Mouse (Mus musculus) CH12.LX (cell line): Measurements from ENCODE around the gene Usp49. TPM values are rescaled to one million over a fixed set of nuclear protein-coding genes. Genes with fewer than 3 reads are reported as not detected.

ENCODE experiments used
- DNase-seq: peaks from one replicate; pipeline ENCODE4 v3.0.0-alpha.2; 2013; ENCODE audit errors: extremely low read depth
- H3K27ac ChIP-seq: 2 replicates; pipeline ENCODE4 v1.5.1; 2012; ENCODE audit warnings: low read depth, mild to moderate bottlenecking, control low read depth, moderate library complexity; ENCODE audit not compliant: insufficient read depth
- H3K27me3 ChIP-seq: replicated peaks from 2 replicates; pipeline ENCODE3; 2012; ENCODE audit warnings: inconsistent platforms
- H3K36me3 ChIP-seq, 2 experiments: replicated peaks in 1 of 2; 2 replicates each; pipeline versions ENCODE3 to v1.6.1; 2012; ENCODE audit warnings: inconsistent platforms in 1 of 2, low read length in 1 of 2, mild to moderate bottlenecking in 1 of 2, mixed read lengths in 1 of 2, moderate library complexity in 1 of 2; ENCODE audit not compliant: control insufficient read depth in 1 of 2, insufficient read depth in 1 of 2
- H3K4me1 ChIP-seq, 2 experiments: 2 replicates each; pipeline ENCODE4 v1.6.1; 2012; ENCODE audit warnings: inconsistent platforms in 1 of 2, moderate library complexity in 1 of 2; ENCODE audit not compliant: insufficient read depth in 2 of 2, control insufficient read depth in 1 of 2
- H3K4me2 ChIP-seq: 2 replicates; pipeline ENCODE4 v1.6.1; 2012; ENCODE audit warnings: low read depth, mild to moderate bottlenecking, control low read depth; ENCODE audit not compliant: poor library complexity, insufficient read depth, severe bottlenecking
- H3K4me3 ChIP-seq, 3 experiments: fragments of 150-350 bp in 1 of 3; sonication (generic) in 1 of 3; replicated peaks in 1 of 3; 2 replicates each; pipeline versions ENCODE3 to v1.5.1; 2011 to 2012; ENCODE audit warnings: low read depth in 2 of 3, low read length in 2 of 3, mild to moderate bottlenecking in 2 of 3, moderate library complexity in 2 of 3, control low read depth in 1 of 3, improper control_type of control experiment in 1 of 3, inconsistent platforms in 1 of 3, mixed read lengths in 1 of 3; ENCODE audit not compliant: poor library complexity in 1 of 3
- H3K79me2 ChIP-seq: replicated peaks from 2 replicates; pipeline ENCODE4 v1.6.1; 2012; ENCODE audit warnings: mild to moderate bottlenecking, moderate library complexity; ENCODE audit not compliant: control insufficient read depth, poor library complexity, insufficient read depth, severe bottlenecking; ENCODE audit errors: extremely low read depth
- H3K9ac ChIP-seq: 2 replicates; pipeline ENCODE4 v1.6.1; 2012; ENCODE audit warnings: low read depth, mild to moderate bottlenecking, control low read depth, moderate library complexity; ENCODE audit not compliant: insufficient read depth
- H3K9me3 ChIP-seq: replicated peaks from 2 replicates; pipeline ENCODE3; 2012; ENCODE audit warnings: low read length, inconsistent platforms, mixed read lengths
- CTCF ChIP-seq, 2 experiments: IDR thresholded peaks in 1 of 2; conservative IDR thresholded peaks in 1 of 2; 2 replicates each; pipeline ENCODE4 v1.5.1; 2011 to 2012; ENCODE audit warnings: low read depth in 2 of 2, low read length in 2 of 2, improper control_type of control experiment in 1 of 2, inconsistent platforms in 1 of 2, mild to moderate bottlenecking in 1 of 2, moderate library complexity in 1 of 2
- ETS1 ChIP-seq: conservative IDR thresholded peaks from 2 replicates; pipeline ENCODE4 v1.6.1; 2012; ENCODE audit warnings: low read depth, mild to moderate bottlenecking, inconsistent platforms, low read length, improper control_type of control experiment, moderate library complexity
- GABPA ChIP-seq: IDR thresholded peaks from 2 replicates; pipeline ENCODE4 v1.6.1; 2012; ENCODE audit warnings: low read depth, low read length, improper control_type of control experiment, inconsistent platforms; ENCODE audit not compliant: insufficient replicate concordance
- IRF4 ChIP-seq: IDR thresholded peaks from 2 replicates; pipeline ENCODE4 v1.6.1; 2014; ENCODE audit warnings: low read depth, mild to moderate bottlenecking, inconsistent platforms, low read length, improper control_type of control experiment
- JUN ChIP-seq: IDR thresholded peaks from 2 replicates; pipeline ENCODE4 v1.6.1; 2011; ENCODE audit warnings: low read depth, mild to moderate bottlenecking, low read length, improper control_type of control experiment, moderate library complexity; ENCODE audit not compliant: insufficient read depth
- KAT2A ChIP-seq: IDR thresholded peaks from 2 replicates; pipeline ENCODE4 v1.6.1; 2012; ENCODE audit warnings: low read length, improper control_type of control experiment, inconsistent platforms; ENCODE audit not compliant: insufficient replicate concordance
- MAFK ChIP-seq: IDR thresholded peaks from 2 replicates; pipeline ENCODE4 v1.6.1; 2011; ENCODE audit warnings: low read length, improper control_type of control experiment; ENCODE audit not compliant: insufficient replicate concordance
- MEF2A ChIP-seq: IDR thresholded peaks from 2 replicates; pipeline ENCODE4 v1.6.1; 2014; ENCODE audit warnings: low read depth, mild to moderate bottlenecking, inconsistent platforms, low read length, improper control_type of control experiment, borderline replicate concordance
- MXI1 ChIP-seq: IDR thresholded peaks from 2 replicates; pipeline ENCODE4 v1.6.1; 2011; ENCODE audit warnings: mild to moderate bottlenecking, low read depth, low read length, improper control_type of control experiment
- MYC ChIP-seq: IDR thresholded peaks from 2 replicates; pipeline ENCODE4 v1.6.1; 2011; ENCODE audit warnings: low read depth, mild to moderate bottlenecking, improper control_type of control experiment, low read length
- NELFE ChIP-seq: IDR thresholded peaks from 2 replicates; pipeline ENCODE4 v1.6.1; 2011; ENCODE audit warnings: low read depth, low read length, improper control_type of control experiment
- RAD21 ChIP-seq: IDR thresholded peaks from 2 replicates; pipeline ENCODE4 v1.6.1; 2011; ENCODE audit warnings: low read depth, mild to moderate bottlenecking, low read length, improper control_type of control experiment, moderate library complexity
- SIN3A ChIP-seq: IDR thresholded peaks from 2 replicates; pipeline ENCODE4 v1.6.1; 2012; ENCODE audit warnings: low read length, improper control_type of control experiment, inconsistent platforms
- SMC3 ChIP-seq: IDR thresholded peaks from 2 replicates; pipeline ENCODE4 v1.6.1; 2011; ENCODE audit warnings: low read depth, low read length, improper control_type of control experiment
- TCF12 ChIP-seq: IDR thresholded peaks from 2 replicates; pipeline ENCODE4 v1.6.1; 2014; ENCODE audit warnings: low read depth, mild to moderate bottlenecking, inconsistent platforms, low read length, improper control_type of control experiment
- UBTF ChIP-seq: IDR thresholded peaks from 2 replicates; pipeline ENCODE4 v1.6.1; 2012; ENCODE audit warnings: low read depth, mild to moderate bottlenecking, inconsistent platforms, low read length, improper control_type of control experiment, moderate library complexity
- USF1 ChIP-seq: IDR thresholded peaks from 2 replicates; pipeline ENCODE4 v1.6.1; 2014; ENCODE audit warnings: low read depth, mild to moderate bottlenecking, inconsistent platforms, low read length, improper control_type of control experiment
- ZMIZ1 ChIP-seq: IDR thresholded peaks from 2 replicates; pipeline ENCODE4 v1.6.1; 2012; ENCODE audit warnings: low read depth, mild to moderate bottlenecking, inconsistent platforms, low read length, improper control_type of control experiment
- ZNF384 ChIP-seq: IDR thresholded peaks from 2 replicates; pipeline ENCODE4 v1.6.1; 2012; ENCODE audit warnings: low read depth, low read length, improper control_type of control experiment, inconsistent platforms
- dilution Hi-C: fragments of 300-500 bp; cut with MboI; formaldehyde crosslinking; loops from 2 replicates; pipeline ENCODE4 v1.14.3; 2020; ENCODE audit warnings: low sequenced_read_pairs; ENCODE audit not compliant: extremely low pct_unique_long_range_greater_than_20kb, extremely low pct_ligation_motif_present
- in situ Hi-C: fragments of 300-500 bp; cut with MboI; formaldehyde crosslinking; loops from 3 replicates; pipeline ENCODE4 v1.14.3; 2019; ENCODE audit warnings: low sequenced_read_pairs, low pct_ligation_motif_present, low pct_unique_long_range_greater_than_20kb, mixed read lengths
- polyA plus RNA-seq: library from polyadenylated mRNA; unstranded; fragments of >175 nt; gene quantifications from 2 replicates; pipeline ENCODE4 v1.2.1, GENCODE M21; 2012; ENCODE audit warnings: low read depth; ENCODE audit not compliant: insufficient read length
- total RNA-seq, 2 experiments: library from RNA; depleted of rRNA; stranded (reverse); fragments of 300-350 nt in 1 of 2; fragments of >200 nt in 1 of 2; gene quantifications; 2 replicates each; pipeline ENCODE4 v1.2.3; 2012 to 2014

Gene Usp49
- total and polyA plus RNA-seq, 3 experiments = 2.6 to 4.3 (median 3.4) TPM

- Histone ChIP-seq H3K79me2 (no peaks in the 10 kb centered on the region), H3K27me3 (no peaks in the 10 kb centered on the region), H3K36me3 (no peaks in the 10 kb centered on the region), H3K9me3 (no peaks in the 10 kb centered on the region), H3K4me3 (no peak overlapping the region), H3K4me2 (no peak overlapping the region), H3K4me1 (no peaks in the 10 kb centered on the region), H3K9ac (no peak overlapping the region), H3K27ac (no peak overlapping the region)
- dilution Hi-C loops (no loop called here), in situ Hi-C loops (no loop called here)
- peak; percentile 91 for DNase-seq
- TF ChIP-seq SMC3 (peak; percentile 72), MXI1 (no peak), JUN (no peak), RAD21 (peak; percentile 77), NELFE (peak; percentile 44; the same call in 1 of the 2 replicates), MEF2A (no peak), ETS1 (no peak), TCF12 (no peak), ZNF384 (peak; percentile 63), ZMIZ1 (no peak), IRF4 (peak; percentile 30; the same call in 1 of the 2 replicates), CTCF (conservative IDR thresholded peaks at IDR 0.05 in 1 of 2, IDR thresholded peaks at IDR 0.05 in 1 of 2; ENCODE audit: low read depth in 2 of 2, low read length in 2 of 2) (peak; percentile 72 to 91)
Measured at GRCm38 (mm10) chr17:47646683-47647082, 16.2 kb downstream of the Usp49 start.

GRCm38 (mm10) chr17:47648966-47649365 lies 18.5 kb downstream of the Usp49 start:
- no peak for DNase-seq
- peaks cover 0 to 4% of the 10 kb centered on the region in 2 experiments for H3K36me3 ChIP-seq
- no peaks in the 10 kb centered on the region for H3K9me3 ChIP-seq
- no peaks in the 10 kb centered on the region for H3K4me1 ChIP-seq
- H3K4me2 ChIP-seq = no peak overlapping the region
- no peak overlapping the region for H3K27ac ChIP-seq
- H3K9ac ChIP-seq = no peak overlapping the region
- no peaks in the 10 kb centered on the region for H3K27me3 ChIP-seq
- dilution Hi-C loops = no loop called here
- H3K4me3 ChIP-seq = no peak overlapping the region
- TF ChIP-seq IRF4 (no peak), USF1 (no peak), MYC (no peak), SIN3A (no peak), TCF12 (no peak), JUN (no peak), ZNF384 (no peak), CTCF (conservative IDR thresholded peaks at IDR 0.05 in 1 of 2, IDR thresholded peaks at IDR 0.05 in 1 of 2; ENCODE audit: low read depth in 2 of 2, low read length in 2 of 2) (no peak), UBTF (no peak), GABPA (no peak), KAT2A (no peak), MAFK (no peak)
- TF ChIP-seq, all 38 proteins: peak for 0
- no peaks in the 10 kb centered on the region for H3K79me2 ChIP-seq
- in situ Hi-C loops = no loop called here
